23 mouse cellular contexts compared by ENCODE assay signal in the genomic region with DNA sequence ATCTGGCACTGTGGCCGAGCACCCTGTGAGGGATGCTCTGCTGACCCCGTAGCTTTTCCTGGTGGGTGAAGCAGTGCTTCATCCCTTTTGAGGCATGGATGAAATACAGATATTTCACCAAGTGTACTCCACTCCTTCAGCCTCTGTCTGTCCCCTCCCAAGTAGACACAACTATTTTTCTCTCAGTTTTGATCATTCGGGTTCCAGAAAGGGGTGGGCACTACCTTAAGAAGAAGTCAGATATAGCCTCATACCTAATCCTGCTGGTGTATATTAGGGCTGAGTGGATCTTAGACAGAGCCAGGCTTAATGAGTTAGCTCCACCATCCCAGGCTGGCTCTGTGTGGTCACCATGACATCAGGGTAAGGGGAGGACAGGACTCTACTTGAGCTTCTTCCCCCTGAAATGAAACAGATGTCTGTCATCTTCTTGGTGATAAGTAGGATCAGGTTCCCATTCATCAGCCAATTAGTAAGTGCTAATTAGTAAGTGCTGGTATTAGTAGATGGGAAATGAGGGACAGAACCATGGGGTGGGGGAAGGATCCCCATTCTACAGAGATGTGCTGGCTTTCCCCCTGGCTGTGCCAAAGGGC. TPM values are rescaled to one million over a fixed set of nuclear protein-coding genes. Genes with fewer than 3 reads are reported as not detected.
DNase-seq lines count a peak whose midpoint lies in the region; ATAC-seq lines count a peak whose summit lies in the region.
"Had no signal": no experiment of that assay in that cellular context is flagged by ENCODE, and none has a peak within 500 bp of the region (broad histone marks: within the 10 kb centered on the region; RNA-seq: fewer than 3 reads in every experiment).

No protein-coding gene starts in this region.

- 84% methylated on average over 3 of the region's 3 CpGs for WGBS in heart, embryonic 12.5 days
- 85% methylated on average over 3 of the region's 3 CpGs for WGBS in kidney, embryonic 15.5 days
- 93% methylated on average over 3 of the region's 3 CpGs for WGBS in midbrain, embryonic 11.5 days
- WGBS in midbrain, embryonic 16.5 days: 92% methylated on average over 3 of the region's 3 CpGs

- ATAC-seq in heart, embryonic 12.5 days (ENCODE audit: insufficient number of reproducible peaks, low FRiP score): no peak
- ATAC-seq in kidney, embryonic 15.5 days (replicated peaks; ENCODE audit: low FRiP score): no peak
- ATAC-seq in midbrain, embryonic 11.5 days (ENCODE audit: low FRiP score): no peak
- ATAC-seq in midbrain, embryonic 16.5 days: no peak
- ATAC-seq: forebrain, embryonic 16.5 days; hindbrain, postnatal 0 days; Patski had no signal

- H3K9ac ChIP-seq in heart, embryonic 12.5 days: no peak overlapping the region
- H3K9ac ChIP-seq in kidney, embryonic 15.5 days: no peak overlapping the region
- no peak overlapping the region for H3K9ac ChIP-seq in midbrain, embryonic 11.5 days (ENCODE audit: low read length)
- H3K9ac ChIP-seq in midbrain, embryonic 16.5 days (ENCODE audit: low read depth, low read length): no peak overlapping the region
- H3K9ac ChIP-seq: forebrain, embryonic 13.5 days; hindbrain, embryonic 14.5 days had no signal

- H3K36me3 ChIP-seq in heart, embryonic 12.5 days: no peaks in the 10 kb centered on the region
- no peaks in the 10 kb centered on the region for H3K36me3 ChIP-seq in kidney, embryonic 15.5 days
- H3K36me3 ChIP-seq in midbrain, embryonic 11.5 days (ENCODE audit: control insufficient read depth, insufficient read depth, low read length): no peaks in the 10 kb centered on the region
- H3K36me3 ChIP-seq in midbrain, embryonic 16.5 days (ENCODE audit: control insufficient read depth, insufficient read depth, low read length): no peaks in the 10 kb centered on the region
- H3K36me3 ChIP-seq: forebrain, embryonic 10.5 days; heart, embryonic 10.5 days had no signal

- H3K9me3 ChIP-seq in heart, embryonic 12.5 days (replicated peaks): no peaks in the 10 kb centered on the region
- no peaks in the 10 kb centered on the region for H3K9me3 ChIP-seq in kidney, embryonic 15.5 days (replicated peaks)
- H3K9me3 ChIP-seq in midbrain, embryonic 11.5 days (ENCODE audit: control insufficient read depth, low read length): no peaks in the 10 kb centered on the region
- no peaks in the 10 kb centered on the region for H3K9me3 ChIP-seq in midbrain, embryonic 16.5 days (replicated peaks; ENCODE audit: control insufficient read depth, low read length, poor library complexity, severe bottlenecking)
- H3K9me3 ChIP-seq: forebrain, embryonic 10.5 days; forebrain, embryonic 13.5 days; heart, embryonic 10.5 days had no signal

- peaks cover 12% of the 10 kb centered on the region for H3K27me3 ChIP-seq in heart, embryonic 12.5 days (replicated peaks)
- H3K27me3 ChIP-seq in kidney, embryonic 15.5 days: no peaks in the 10 kb centered on the region
- H3K27me3 ChIP-seq in midbrain, embryonic 11.5 days (ENCODE audit: control insufficient read depth, insufficient read depth, low read length): no peaks in the 10 kb centered on the region
- H3K27me3 ChIP-seq in midbrain, embryonic 16.5 days (ENCODE audit: control insufficient read depth, insufficient read depth, low read depth, low read length): no peaks in the 10 kb centered on the region
- H3K27me3 ChIP-seq: forebrain, embryonic 13.5 days had no signal

- DNase-seq in heart, adult 11 months: peak; percentile 60
- DNase-seq in kidney, postnatal 4 days: no peak
- DNase-seq in midbrain, embryonic 11.5 days (ENCODE audit: low spot score, missing footprints): peak; percentile 53
- DNase-seq in MN1 (ENCODE audit: low spot score): peak; percentile 66
- DNase-seq: adrenal gland, postnatal 10 days; adrenal gland, postnatal 36 days; cerebellum, adult 18-20 months; cerebellum, adult 9-10 months; cerebellum, postnatal 14 days; gastrocnemius, postnatal 10 days; gastrocnemius, postnatal 36 days; heart, postnatal 14 days; heart, postnatal 4 days had no signal

- no peak overlapping the region for H3K27ac ChIP-seq in heart, embryonic 12.5 days (ENCODE audit: poor library complexity, severe bottlenecking)
- H3K27ac ChIP-seq in kidney, embryonic 15.5 days: 0 out of 2 replicates have a peak overlapping the region, but pooled peaks have one; percentile 10
- H3K27ac ChIP-seq in midbrain, embryonic 11.5 days (ENCODE audit: low read depth, low read length): no peak overlapping the region
- no peak overlapping the region for H3K27ac ChIP-seq in midbrain, embryonic 16.5 days (ENCODE audit: low read length)
- H3K27ac ChIP-seq: forebrain, embryonic 13.5 days; hindbrain, embryonic 14.5 days; hindbrain, postnatal 0 days had no signal

- no peak overlapping the region for H3K4me3 ChIP-seq in heart, embryonic 12.5 days
- H3K4me3 ChIP-seq in kidney, embryonic 15.5 days (replicated peaks): no peak overlapping the region
- no peak overlapping the region for H3K4me3 ChIP-seq in midbrain, embryonic 11.5 days (ENCODE audit: low read depth, low read length)
- H3K4me3 ChIP-seq in midbrain, embryonic 16.5 days (ENCODE audit: low read depth, low read length): no peak overlapping the region
- H3K4me3 ChIP-seq: forebrain, embryonic 13.5 days had no signal

- H3K4me2 ChIP-seq in heart, embryonic 12.5 days: no peak overlapping the region
- H3K4me2 ChIP-seq in kidney, embryonic 15.5 days: no peak overlapping the region
- no peak overlapping the region for H3K4me2 ChIP-seq in midbrain, embryonic 11.5 days
- H3K4me2 ChIP-seq in midbrain, embryonic 16.5 days (ENCODE audit: low read length): no peak overlapping the region
- H3K4me2 ChIP-seq: forebrain, embryonic 13.5 days; hindbrain, embryonic 14.5 days had no signal

- H3K4me1 ChIP-seq in heart, embryonic 12.5 days (replicated peaks): peaks cover 19% of the 10 kb centered on the region
- peaks cover 14% of the 10 kb centered on the region for H3K4me1 ChIP-seq in kidney, embryonic 15.5 days
- H3K4me1 ChIP-seq in midbrain, embryonic 11.5 days (ENCODE audit: control insufficient read depth, insufficient read depth, low read length): no peaks in the 10 kb centered on the region
- 0 out of 2 replicates have a peak, but pooled peaks cover 4% of the 10 kb centered on the region for H3K4me1 ChIP-seq in midbrain, embryonic 16.5 days (ENCODE audit: control insufficient read depth, insufficient read depth, low read length)

RNA-seq across cellular contexts. Expression of gene Tmem150c, which starts 58.7 kb away (rescaled TPM):
- polyA plus RNA-seq in heart, embryonic 12.5 days (2016; fragmentation: Nextera tagmentation; extraction: Ambion mirVana): 1.1 and 1.9 TPM in 2 replicates
- polyA plus RNA-seq in kidney, embryonic 15.5 days (2015; fragmentation: Nextera tagmentation; extraction: Ambion mirVana): 18.4 and 21.9 TPM in 2 replicates
- 3.0 TPM in 2 replicates for polyA plus RNA-seq in midbrain, embryonic 11.5 days (2014; fragmentation: Nextera tagmentation; extraction: Ambion mirVana)
- polyA plus RNA-seq in midbrain, embryonic 16.5 days (2015; fragmentation: Nextera tagmentation; extraction: Ambion mirVana): 51.9 and 60.2 TPM in 2 replicates
- polyA plus RNA-seq: Patski had no signal

Comparison
In these comparisons a context has a peak if more than half of its experiments do, and no peak if none do; other contexts are left out.
1. DNase-seq: peak in heart, adult 11 months (single experiment), midbrain, embryonic 11.5 days (single experiment) and MN1 (single experiment); none in kidney, postnatal 4 days (0 of 2).